9 mouse cellular contexts compared by ENCODE assay signal in genomic region chr7:29317558-29317957, GRCm38 (mm10). TPM values are rescaled to one million over a fixed set of nuclear protein-coding genes. Genes with fewer than 3 reads are reported as not detected.
DNase-seq lines count a peak whose midpoint lies in the region; ATAC-seq lines count a peak whose summit lies in the region.
"Had no signal": no experiment of that assay in that cellular context is flagged by ENCODE, and none has a peak within 500 bp of the region (broad histone marks: within the 10 kb centered on the region; RNA-seq: fewer than 3 reads in every experiment).

No protein-coding gene starts in this region.

- peaks cover 31% of the 10 kb centered on the region for H3K4me1 ChIP-seq in heart, embryonic 15.5 days (replicated peaks)
- H3K4me1 ChIP-seq in forebrain, embryonic 14.5 days (ENCODE audit: control insufficient read depth, insufficient read depth, low read length), result peaks cover 66% of the 10 kb centered on the region
- H3K4me1 ChIP-seq in limb, embryonic 15.5 days, result peaks cover 85% of the 10 kb centered on the region
- peaks cover 53% of the 10 kb centered on the region for H3K4me1 ChIP-seq in stomach, embryonic 14.5 days (ENCODE audit: control insufficient read depth, insufficient read depth, low read length)

- 0% methylated on average over 2 of the region's 2 CpGs for WGBS in heart, embryonic 15.5 days
- 0% methylated on average over 2 of the region's 2 CpGs for WGBS in forebrain, embryonic 14.5 days
- 0% methylated on average over 2 of the region's 2 CpGs for WGBS in limb, embryonic 15.5 days
- WGBS in stomach, embryonic 14.5 days, result 2% methylated on average over 2 of the region's 2 CpGs

- intact Hi-C loops in heart, postnatal 36 days (cut with DNase I), result no loop called here

- DNase-seq in heart, postnatal 36 days, result no peak
- DNase-seq in NIH3T3 (ENCODE audit: low read depth), result peak; percentile 20
- DNase-seq in forebrain, embryonic 14.5 days (ENCODE audit: low spot score), result peak; percentile 94
- no peak for DNase-seq in adrenal gland, adult (ENCODE audit: inconsistent age in 2 of 2, low spot score in 1 of 2)
- DNase-seq in frontal cortex, adult 2 months (ENCODE audit: extremely low spot score in 1 of 2, low spot score in 1 of 2), result no peak

- H3K27me3 ChIP-seq in heart, embryonic 15.5 days, result peaks cover 50% of the 10 kb centered on the region
- H3K27me3 ChIP-seq in forebrain, embryonic 14.5 days (replicated peaks; ENCODE audit: control insufficient read depth, insufficient read depth, low read length), result no peaks in the 10 kb centered on the region
- H3K27me3 ChIP-seq in limb, embryonic 15.5 days, result no peaks in the 10 kb centered on the region
- no peaks in the 10 kb centered on the region for H3K27me3 ChIP-seq in stomach, embryonic 14.5 days (ENCODE audit: control insufficient read depth, insufficient read depth, low read length)

- H3K9me3 ChIP-seq in heart, embryonic 15.5 days (replicated peaks), result no peaks in the 10 kb centered on the region
- no peaks in the 10 kb centered on the region for H3K9me3 ChIP-seq in forebrain, embryonic 14.5 days (replicated peaks; ENCODE audit: control insufficient read depth, low read length)
- H3K9me3 ChIP-seq in limb, embryonic 15.5 days, result no peaks in the 10 kb centered on the region
- H3K9me3 ChIP-seq in stomach, embryonic 14.5 days (ENCODE audit: control insufficient read depth, low read depth, low read length), result no peaks in the 10 kb centered on the region

- peak overlapping the region; percentile 43 for H3K4me2 ChIP-seq in heart, embryonic 15.5 days
- H3K4me2 ChIP-seq in forebrain, embryonic 14.5 days (ENCODE audit: low read length), result peak overlapping the region; percentile 40
- peak overlapping the region; percentile 48 for H3K4me2 ChIP-seq in limb, embryonic 15.5 days
- peak overlapping the region; percentile 42 for H3K4me2 ChIP-seq in stomach, embryonic 14.5 days (replicated peaks; ENCODE audit: low read depth, low read length)

- no peak overlapping the region for H3K9ac ChIP-seq in heart, embryonic 15.5 days
- H3K9ac ChIP-seq in forebrain, embryonic 14.5 days (ENCODE audit: low read length), result peak overlapping the region; percentile 29; the same call in 1 of the 2 replicates
- peak overlapping the region; percentile 20; the same call in 1 of the 2 replicates for H3K9ac ChIP-seq in limb, embryonic 15.5 days
- H3K9ac ChIP-seq in stomach, embryonic 14.5 days (replicated peaks; ENCODE audit: low read depth, low read length), result 0 out of 2 replicates have a peak overlapping the region, but pooled peaks have one; percentile 6

- no peaks in the 10 kb centered on the region for H3K36me3 ChIP-seq in heart, embryonic 15.5 days
- H3K36me3 ChIP-seq in forebrain, embryonic 14.5 days (ENCODE audit: control insufficient read depth, insufficient read depth, low read length), result peaks cover 40% of the 10 kb centered on the region
- peaks cover under 1% of the 10 kb centered on the region; the same call in 1 of the 2 replicates for H3K36me3 ChIP-seq in limb, embryonic 15.5 days
- no peaks in the 10 kb centered on the region; the same call in 1 of the 2 replicates for H3K36me3 ChIP-seq in stomach, embryonic 14.5 days (ENCODE audit: control insufficient read depth, insufficient read depth, low read length)

- peak overlapping the region; percentile 23; the same call in 1 of the 2 replicates for H3K27ac ChIP-seq in heart, embryonic 15.5 days
- peak overlapping the region; percentile 96 for H3K27ac ChIP-seq in forebrain, embryonic 14.5 days (ENCODE audit: low read depth, low read length)
- peak overlapping the region; percentile 93 for H3K27ac ChIP-seq in limb, embryonic 15.5 days
- H3K27ac ChIP-seq in stomach, embryonic 14.5 days (ENCODE audit: low read length), result peak overlapping the region; percentile 88
- H3K27ac ChIP-seq: macrophage had no signal

- H3K4me3 ChIP-seq in heart, embryonic 15.5 days, result no peak overlapping the region
- H3K4me3 ChIP-seq in forebrain, embryonic 14.5 days (ENCODE audit: low read depth, low read length), result no peak overlapping the region; the same call in 1 of the 2 replicates
- H3K4me3 ChIP-seq in limb, embryonic 15.5 days, result peak overlapping the region; percentile 19
- no peak overlapping the region for H3K4me3 ChIP-seq in stomach, embryonic 14.5 days (ENCODE audit: low read depth, low read length)

- ATAC-seq in heart, embryonic 15.5 days (replicated peaks; ENCODE audit: insufficient number of reproducible peaks, insufficient read depth, low FRiP score, low read depth), result peak; percentile 41; the same call in 1 of the 2 replicates
- ATAC-seq in forebrain, embryonic 14.5 days, result peak; percentile 69
- peak; percentile 53 for ATAC-seq in limb, embryonic 15.5 days (ENCODE audit: insufficient number of reproducible peaks, low FRiP score, low TSS enrichment, low read depth)
- ATAC-seq in stomach, embryonic 14.5 days (ENCODE audit: insufficient number of reproducible peaks, insufficient read depth, low FRiP score, low read depth), result peak; percentile 50; the same call in 1 of the 2 replicates

RNA-seq across cellular contexts. Expression of gene Dpf1, which starts 13.8 kb away (rescaled TPM):
- polyA plus RNA-seq in heart, embryonic 15.5 days (2015; fragmentation: Nextera tagmentation; extraction: Ambion mirVana), result 2.6 and 3.9 TPM in 2 replicates
- total RNA-seq in heart, postnatal 36 days (2021), result under 1 TPM; 0.44 to 0.51 TPM
- polyA plus RNA-seq in forebrain, embryonic 14.5 days (2014; fragmentation: Nextera tagmentation; extraction: Ambion mirVana), result 167 and 205 TPM in 2 replicates
- polyA plus RNA-seq in limb, embryonic 15.5 days (2015; fragmentation: Nextera tagmentation; extraction: Ambion mirVana), result 13.1 and 15.9 TPM in 2 replicates
- 6.0 and 11.0 TPM in 2 replicates for polyA plus RNA-seq in stomach, embryonic 14.5 days (2014; fragmentation: Nextera tagmentation; extraction: Ambion mirVana)
- 90.5 and 91.9 TPM in 2 replicates for polyA plus RNA-seq in frontal cortex, adult 2 months (2012; rRNA removed)

RNA-seq across cellular contexts. Expression of gene Ppp1r14a, which starts 28.4 kb away (rescaled TPM):
- polyA plus RNA-seq in heart, embryonic 15.5 days (2015; fragmentation: Nextera tagmentation; extraction: Ambion mirVana), result 17.0 and 20.8 TPM in 2 replicates
- 10 to 100 TPM in 1 of 2 experiments, 1 to 10 TPM in 1; 9.6 to 10.5 TPM for total RNA-seq in heart, postnatal 36 days (2021)
- polyA plus RNA-seq in forebrain, embryonic 14.5 days (2014; fragmentation: Nextera tagmentation; extraction: Ambion mirVana), result 5.7 and 9.8 TPM in 2 replicates
- polyA plus RNA-seq in limb, embryonic 15.5 days (2015; fragmentation: Nextera tagmentation; extraction: Ambion mirVana), result 15.5 and 16.9 TPM in 2 replicates
- polyA plus RNA-seq in stomach, embryonic 14.5 days (2014; fragmentation: Nextera tagmentation; extraction: Ambion mirVana), result 47.4 and 51.3 TPM in 2 replicates
- 22.1 and 26.9 TPM in 2 replicates for polyA plus RNA-seq in frontal cortex, adult 2 months (2012; rRNA removed)
- polyA plus RNA-seq: macrophage had no signal

RNA-seq across cellular contexts. Expression of gene Spint2, which starts 35.8 kb away (rescaled TPM):
- polyA plus RNA-seq in heart, embryonic 15.5 days (2015; fragmentation: Nextera tagmentation; extraction: Ambion mirVana), result 77.9 and 125 TPM in 2 replicates
- total RNA-seq in heart, postnatal 36 days (2021), result 10 to 100 TPM; 34.8 to 44.9 TPM
- 46.6 and 51.3 TPM in 2 replicates for polyA plus RNA-seq in forebrain, embryonic 14.5 days (2014; fragmentation: Nextera tagmentation; extraction: Ambion mirVana)
- 187 and 194 TPM in 2 replicates for polyA plus RNA-seq in limb, embryonic 15.5 days (2015; fragmentation: Nextera tagmentation; extraction: Ambion mirVana)
- polyA plus RNA-seq in stomach, embryonic 14.5 days (2014; fragmentation: Nextera tagmentation; extraction: Ambion mirVana), result 386 and 405 TPM in 2 replicates
- polyA plus RNA-seq in frontal cortex, adult 2 months (2012; rRNA removed), result 20.3 and 21.4 TPM in 2 replicates

Comparison
In these comparisons a context has a peak if more than half of its experiments do, and no peak if none do; other contexts are left out.
1. H3K27ac ChIP-seq: peak in every context shown above with its lines; median percentile 96 in forebrain, embryonic 14.5 days; 93 in limb, embryonic 15.5 days; 88 in stomach, embryonic 14.5 days; 23 in heart, embryonic 15.5 days.
2. DNase-seq: peak in NIH3T3 (single experiment) and forebrain, embryonic 14.5 days (single experiment); none in heart, postnatal 36 days (0 of 2), adrenal gland, adult (0 of 2) and frontal cortex, adult 2 months (0 of 2).
3. Peak in every context shown above with its lines, with median percentiles within 50 percentile points of each other: ATAC-seq and H3K4me2 ChIP-seq.